ENCODE assay signal across 28 mouse cellular contexts in the genomic region with DNA sequence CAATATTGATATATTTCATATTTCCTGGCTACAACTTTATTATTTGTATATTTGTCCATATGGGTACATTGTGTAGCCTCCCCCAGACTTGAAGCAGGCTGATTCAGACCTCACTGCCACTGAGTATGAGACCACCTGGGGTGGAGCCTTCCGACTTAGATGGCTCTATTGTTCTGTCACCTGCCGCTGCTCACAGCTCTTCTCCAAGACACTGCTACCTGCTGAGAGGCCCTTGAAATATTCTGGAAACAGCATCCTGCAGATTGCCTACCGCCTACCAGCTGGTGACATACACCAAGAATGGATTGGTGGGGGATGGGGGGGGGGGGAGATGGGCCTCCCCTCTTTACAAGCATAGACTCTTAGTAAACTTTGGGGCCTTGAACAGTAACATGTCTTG.
DNase-seq lines count a peak whose midpoint lies in the region; ATAC-seq and TF ChIP-seq lines count a peak whose summit lies in the region.
"Had no signal": no experiment of that assay in that cellular context is flagged by ENCODE, and none has a peak within 500 bp of the region (broad histone marks: within the 10 kb centered on the region; RNA-seq: fewer than 3 reads in every experiment).

No protein-coding gene starts in this region.

- H3K27me3 ChIP-seq in hindbrain, embryonic 11.5 days (ENCODE audit: control insufficient read depth, insufficient read depth, low read length), result no peaks in the 10 kb centered on the region
- no peaks in the 10 kb centered on the region for H3K27me3 ChIP-seq in hindbrain, postnatal 0 days (ENCODE audit: insufficient read depth, low read length)
- H3K27me3 ChIP-seq in ES-Bruce4 (ENCODE audit: control insufficient read depth, insufficient read depth, low read length, poor library complexity, severe bottlenecking), result no peaks in the 10 kb centered on the region
- H3K27me3 ChIP-seq: embryonic facial prominence, embryonic 13.5 days; forebrain, embryonic 12.5 days; forebrain, embryonic 15.5 days; hindbrain, embryonic 15.5 days; Patski had no signal

- no peak overlapping the region for H3K4me2 ChIP-seq in hindbrain, embryonic 11.5 days (replicated peaks; ENCODE audit: low read depth, low read length)
- no peak overlapping the region for H3K4me2 ChIP-seq in hindbrain, postnatal 0 days (ENCODE audit: low read depth, low read length)
- H3K4me2 ChIP-seq: embryonic facial prominence, embryonic 13.5 days; forebrain, embryonic 12.5 days; forebrain, embryonic 15.5 days; heart, embryonic 11.5 days; hindbrain, embryonic 15.5 days had no signal

- no peak overlapping the region for H3K4me3 ChIP-seq in hindbrain, embryonic 11.5 days (ENCODE audit: low read depth, low read length)
- no peak overlapping the region for H3K4me3 ChIP-seq in hindbrain, postnatal 0 days (ENCODE audit: low read length)
- no peak overlapping the region for H3K4me3 ChIP-seq in ES-Bruce4 (ENCODE audit: low read depth, low read length)
- H3K4me3 ChIP-seq: embryonic facial prominence, embryonic 10.5 days; embryonic facial prominence, embryonic 13.5 days; erythroblast, embryonic 14.5 days; forebrain, embryonic 12.5 days; forebrain, embryonic 15.5 days; hindbrain, embryonic 15.5 days had no signal

- 34% methylated on average over 3 of the region's 3 CpGs for WGBS in hindbrain, embryonic 11.5 days
- 34% methylated on average over 3 of the region's 3 CpGs for whole genome bisulfite sequencing in hindbrain, postnatal 0 days

- H3K36me3 ChIP-seq in hindbrain, embryonic 11.5 days (ENCODE audit: control insufficient read depth, insufficient read depth, low read length), result no peaks in the 10 kb centered on the region
- H3K36me3 ChIP-seq in hindbrain, postnatal 0 days (ENCODE audit: insufficient read depth, low read length), result no peaks in the 10 kb centered on the region
- no peaks in the 10 kb centered on the region for H3K36me3 ChIP-seq in ES-Bruce4 (ENCODE audit: control insufficient read depth, insufficient read depth, low read length, poor library complexity, severe bottlenecking)
- H3K36me3 ChIP-seq: embryonic facial prominence, embryonic 10.5 days; embryonic facial prominence, embryonic 13.5 days; forebrain, embryonic 12.5 days; forebrain, embryonic 15.5 days; G1E; hindbrain, embryonic 15.5 days had no signal

- no peak overlapping the region for H3K27ac ChIP-seq in hindbrain, embryonic 11.5 days (ENCODE audit: low read depth, low read length)
- no peak overlapping the region for H3K27ac ChIP-seq in hindbrain, postnatal 0 days
- H3K27ac ChIP-seq in ES-Bruce4 (ENCODE audit: insufficient read depth, low read length), result peak overlapping the region; percentile 69; the same call in 1 of the 2 replicates
- H3K27ac ChIP-seq: embryonic facial prominence, embryonic 10.5 days; embryonic facial prominence, embryonic 13.5 days; forebrain, embryonic 12.5 days; forebrain, embryonic 15.5 days; hindbrain, embryonic 15.5 days had no signal

- no peaks in the 10 kb centered on the region for H3K4me1 ChIP-seq in hindbrain, embryonic 11.5 days (replicated peaks; ENCODE audit: control insufficient read depth, insufficient read depth, low read length)
- H3K4me1 ChIP-seq in hindbrain, postnatal 0 days (ENCODE audit: insufficient read depth, low read length), result no peaks in the 10 kb centered on the region
- no peaks in the 10 kb centered on the region for H3K4me1 ChIP-seq in ES-Bruce4 (ENCODE audit: control insufficient read depth, insufficient read depth, low read length)
- H3K4me1 ChIP-seq: embryonic facial prominence, embryonic 10.5 days; embryonic facial prominence, embryonic 13.5 days; forebrain, embryonic 12.5 days; forebrain, embryonic 15.5 days; hindbrain, embryonic 15.5 days had no signal

- TF ChIP-seq EP300 in ES-Bruce4 (IDR thresholded peaks at IDR 0.05; ENCODE audit: insufficient read depth, low read depth, low read length), result peak; percentile 90

- no peak overlapping the region for H3K9ac ChIP-seq in hindbrain, embryonic 11.5 days (ENCODE audit: low read depth, low read length)
- no peak overlapping the region for H3K9ac ChIP-seq in hindbrain, postnatal 0 days (replicated peaks; ENCODE audit: low read length)
- no peak overlapping the region for H3K9ac ChIP-seq in ES-Bruce4 (ENCODE audit: low read depth, poor library complexity, severe bottlenecking)
- H3K9ac ChIP-seq: embryonic facial prominence, embryonic 13.5 days; forebrain, embryonic 12.5 days; forebrain, embryonic 15.5 days; hindbrain, embryonic 15.5 days had no signal

- 0 out of 2 replicates have a peak, but pooled peaks have one; percentile 30 for ATAC-seq in hindbrain, embryonic 11.5 days (ENCODE audit: low FRiP score)
- ATAC-seq in hindbrain, postnatal 0 days, result no peak
- ATAC-seq: CD4-positive, CD25-positive, alpha-beta regulatory T cell, adult 4 months; forebrain, embryonic 15.5 days; intestine, embryonic 16.5 days; Patski had no signal

- DNase-seq in hindbrain, embryonic 11.5 days (ENCODE audit: low spot score), result peak; percentile 1
- DNase-seq in hindbrain, postnatal 0 days (ENCODE audit: low spot score), result no peak
- DNase-seq in ES-CJ7 (ENCODE audit: low read depth, low spot score) (peak; percentile 69), ZHBTc4 (ENCODE audit: low read depth, low spot score) (peak; percentile 55)
- no peak for DNase-seq in ovary, postnatal 36 days (ENCODE audit: low spot score)
- no peak for DNase-seq in kidney, adult 11 months
- DNase-seq: adrenal gland, postnatal 10 days; adrenal gland, postnatal 36 days; cerebellum, adult 11 months; cerebellum, adult 2 months; cerebellum, adult 9-11 months; cerebellum, postnatal 36 days; embryo, embryonic 11 days; gastrocnemius, postnatal 25 days; heart, adult 18-20 months; kidney, adult 2 months had no signal

- no peak for TF ChIP-seq CTCF in hindbrain, postnatal 0 days (IDR thresholded peaks at IDR 0.05; ENCODE audit: low read depth)
- TF ChIP-seq CTCF in ES-Bruce4 (IDR thresholded peaks at IDR 0.05; ENCODE audit: low read depth, low read length), result no peak

- TF ChIP-seq POLR2A in ES-Bruce4 (IDR thresholded peaks at IDR 0.05; ENCODE audit: insufficient read depth, low read length), result no peak

- H3K9me3 ChIP-seq in hindbrain, embryonic 11.5 days (ENCODE audit: control insufficient read depth, low read length), result no peaks in the 10 kb centered on the region
- no peaks in the 10 kb centered on the region for H3K9me3 ChIP-seq in hindbrain, postnatal 0 days (ENCODE audit: low read length)
- peaks cover 23% of the 10 kb centered on the region for H3K9me3 ChIP-seq in ES-Bruce4 (replicated peaks; ENCODE audit: control insufficient read depth, insufficient read depth, low read length, poor library complexity, severe bottlenecking)
- H3K9me3 ChIP-seq: embryonic facial prominence, embryonic 10.5 days; embryonic facial prominence, embryonic 13.5 days; forebrain, embryonic 12.5 days; forebrain, embryonic 15.5 days; hindbrain, embryonic 15.5 days had no signal

Comparison
In these comparisons a context has a peak if more than half of its experiments do, and no peak if none do; other contexts are left out.
1. DNase-seq: peak in hindbrain, embryonic 11.5 days (single experiment), ES-CJ7 (single experiment) and ZHBTc4 (single experiment); none in hindbrain, postnatal 0 days (single experiment), ovary, postnatal 36 days (single experiment) and kidney, adult 11 months (single experiment).